Mouse (Mus musculus) right cerebral cortex, adult 2 months (tissue): ENCODE measurements around the gene Gm8764.
"Not testable (repeated sequence)": the region's sequence is repeated elsewhere in the genome, so short reads cannot be mapped to it uniquely, and the experiment has no call there.

Experiments
- DNase-seq, 2 experiments: peaks; one replicate each; pipeline ENCODE4 v3.0.0; 2021 to 2022; ENCODE audit warnings: low spot score in 2 of 2

The Gm8764 gene

DNA sequence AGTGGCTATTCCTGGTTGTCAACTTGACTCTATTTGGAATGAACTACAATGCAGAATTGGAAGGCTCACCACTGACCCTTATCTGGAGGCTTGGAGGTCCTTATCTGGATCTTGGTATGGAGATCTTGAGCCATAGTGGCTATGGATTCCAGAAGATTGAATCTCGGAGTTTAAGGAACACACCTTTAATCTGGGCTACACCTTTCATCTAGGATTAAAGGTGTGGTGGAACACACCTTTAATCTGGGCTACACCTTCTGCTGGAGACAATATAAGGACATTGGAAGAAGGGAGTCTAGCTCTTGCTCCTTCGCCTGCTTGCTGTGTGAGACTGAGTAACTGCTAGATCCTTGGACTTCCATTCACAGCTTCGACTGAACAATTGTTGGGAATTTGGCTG lies at the start of gene Gm8764:
Gm8764 (plus strand) TSS at position 301 of the 400 bp plus-strand sequence.
- not testable (repeated sequence) for DNase-seq

DNA sequence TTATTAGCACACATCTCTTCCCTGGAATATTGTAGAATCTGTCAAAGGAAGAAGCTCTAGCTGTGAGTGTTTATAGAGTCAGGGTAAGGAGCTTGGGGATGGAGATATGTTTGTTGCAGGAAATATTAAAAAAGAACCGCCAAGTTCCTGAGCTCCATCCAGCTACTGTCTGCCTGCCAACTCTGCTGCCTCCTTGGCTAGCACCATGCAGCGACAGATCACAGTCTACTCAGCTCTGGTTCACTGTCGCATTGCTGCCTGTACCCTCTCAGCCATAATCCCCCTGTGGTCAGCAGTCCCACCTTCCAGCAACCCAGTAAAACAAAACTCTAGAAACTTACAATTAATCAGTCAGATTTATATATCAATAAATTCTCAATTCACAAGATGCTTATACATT lies 49.8 kb upstream of the Gm8764 start:
- DNase-seq: no peak

DNA sequence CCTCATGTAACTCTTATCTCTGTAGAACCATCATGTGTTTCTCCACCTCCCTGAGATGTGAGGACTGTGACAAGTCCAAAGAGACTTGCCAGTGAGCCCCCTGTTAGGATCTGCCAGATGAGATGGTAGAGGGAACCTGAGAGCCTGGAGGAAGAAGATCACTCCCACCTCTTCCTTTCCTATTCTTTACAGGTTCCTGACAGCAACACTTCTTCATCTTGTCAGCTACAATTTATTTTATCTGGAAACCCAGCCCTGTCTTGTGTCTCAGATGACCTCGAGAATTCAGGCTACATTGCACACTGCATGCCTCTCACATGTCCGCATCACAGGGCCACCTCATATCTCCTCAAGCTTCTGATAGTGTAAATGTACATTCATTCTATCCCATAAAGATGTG lies 41.5 kb upstream of the Gm8764 start:
- no peak for DNase-seq

DNA sequence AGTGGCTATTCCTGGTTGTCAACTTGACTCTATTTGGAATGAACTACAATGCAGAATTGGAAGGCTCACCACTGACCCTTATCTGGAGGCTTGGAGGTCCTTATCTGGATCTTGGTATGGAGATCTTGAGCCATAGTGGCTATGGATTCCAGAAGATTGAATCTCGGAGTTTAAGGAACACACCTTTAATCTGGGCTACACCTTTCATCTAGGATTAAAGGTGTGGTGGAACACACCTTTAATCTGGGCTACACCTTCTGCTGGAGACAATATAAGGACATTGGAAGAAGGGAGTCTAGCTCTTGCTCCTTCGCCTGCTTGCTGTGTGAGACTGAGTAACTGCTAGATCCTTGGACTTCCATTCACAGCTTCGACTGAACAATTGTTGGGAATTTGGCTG lies 17.1 kb upstream of the Gm8764 start, which contains the start of gene Gm21293:
Gm21293 (plus strand) TSS at position 301 of the 400 bp plus-strand sequence.
- DNase-seq: not testable (repeated sequence)

DNA sequence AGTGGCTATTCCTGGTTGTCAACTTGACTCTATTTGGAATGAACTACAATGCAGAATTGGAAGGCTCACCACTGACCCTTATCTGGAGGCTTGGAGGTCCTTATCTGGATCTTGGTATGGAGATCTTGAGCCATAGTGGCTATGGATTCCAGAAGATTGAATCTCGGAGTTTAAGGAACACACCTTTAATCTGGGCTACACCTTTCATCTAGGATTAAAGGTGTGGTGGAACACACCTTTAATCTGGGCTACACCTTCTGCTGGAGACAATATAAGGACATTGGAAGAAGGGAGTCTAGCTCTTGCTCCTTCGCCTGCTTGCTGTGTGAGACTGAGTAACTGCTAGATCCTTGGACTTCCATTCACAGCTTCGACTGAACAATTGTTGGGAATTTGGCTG lies 8.6 kb upstream of the Gm8764 start, which contains the start of gene Gm6763:
Gm6763 (plus strand) TSS at position 301 of the 400 bp plus-strand sequence.
- not testable (repeated sequence) for DNase-seq

DNA sequence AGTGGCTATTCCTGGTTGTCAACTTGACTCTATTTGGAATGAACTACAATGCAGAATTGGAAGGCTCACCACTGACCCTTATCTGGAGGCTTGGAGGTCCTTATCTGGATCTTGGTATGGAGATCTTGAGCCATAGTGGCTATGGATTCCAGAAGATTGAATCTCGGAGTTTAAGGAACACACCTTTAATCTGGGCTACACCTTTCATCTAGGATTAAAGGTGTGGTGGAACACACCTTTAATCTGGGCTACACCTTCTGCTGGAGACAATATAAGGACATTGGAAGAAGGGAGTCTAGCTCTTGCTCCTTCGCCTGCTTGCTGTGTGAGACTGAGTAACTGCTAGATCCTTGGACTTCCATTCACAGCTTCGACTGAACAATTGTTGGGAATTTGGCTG lies 8.4 kb downstream of the Gm8764 start, which contains the start of gene Gm21304:
Gm21304 (plus strand) TSS at position 301 of the 400 bp plus-strand sequence.
- not testable (repeated sequence) for DNase-seq

DNA sequence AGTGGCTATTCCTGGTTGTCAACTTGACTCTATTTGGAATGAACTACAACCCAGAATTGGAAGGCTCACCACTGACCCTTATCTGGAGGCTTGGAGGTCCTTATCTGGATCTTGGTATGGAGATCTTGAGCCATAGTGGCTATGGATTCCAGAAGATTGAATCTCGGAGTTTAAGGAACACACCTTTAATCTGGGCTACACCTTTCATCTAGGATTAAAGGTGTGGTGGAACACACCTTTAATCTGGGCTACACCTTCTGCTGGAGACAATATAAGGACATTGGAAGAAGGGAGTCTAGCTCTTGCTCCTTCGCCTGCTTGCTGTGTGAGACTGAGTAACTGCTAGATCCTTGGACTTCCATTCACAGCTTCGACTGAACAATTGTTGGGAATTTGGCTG lies 16.9 kb downstream of the Gm8764 start, which contains the start of gene Gm21312:
Gm21312 (plus strand) TSS at position 301 of the 400 bp plus-strand sequence.
- DNase-seq: not testable (repeated sequence)

DNA sequence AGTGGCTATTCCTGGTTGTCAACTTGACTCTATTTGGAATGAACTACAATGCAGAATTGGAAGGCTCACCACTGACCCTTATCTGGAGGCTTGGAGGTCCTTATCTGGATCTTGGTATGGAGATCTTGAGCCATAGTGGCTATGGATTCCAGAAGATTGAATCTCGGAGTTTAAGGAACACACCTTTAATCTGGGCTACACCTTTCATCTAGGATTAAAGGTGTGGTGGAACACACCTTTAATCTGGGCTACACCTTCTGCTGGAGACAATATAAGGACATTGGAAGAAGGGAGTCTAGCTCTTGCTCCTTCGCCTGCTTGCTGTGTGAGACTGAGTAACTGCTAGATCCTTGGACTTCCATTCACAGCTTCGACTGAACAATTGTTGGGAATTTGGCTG lies 25.4 kb downstream of the Gm8764 start, which contains the start of gene Gm20765:
Gm20765 (plus strand) TSS at position 301 of the 400 bp plus-strand sequence.
- not testable (repeated sequence) for DNase-seq

DNA sequence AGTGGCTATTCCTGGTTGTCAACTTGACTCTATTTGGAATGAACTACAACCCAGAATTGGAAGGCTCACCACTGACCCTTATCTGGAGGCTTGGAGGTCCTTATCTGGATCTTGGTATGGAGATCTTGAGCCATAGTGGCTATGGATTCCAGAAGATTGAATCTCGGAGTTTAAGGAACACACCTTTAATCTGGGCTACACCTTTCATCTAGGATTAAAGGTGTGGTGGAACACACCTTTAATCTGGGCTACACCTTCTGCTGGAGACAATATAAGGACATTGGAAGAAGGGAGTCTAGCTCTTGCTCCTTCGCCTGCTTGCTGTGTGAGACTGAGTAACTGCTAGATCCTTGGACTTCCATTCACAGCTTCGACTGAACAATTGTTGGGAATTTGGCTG lies 33.9 kb downstream of the Gm8764 start, which contains the start of gene Gm4340:
Gm4340 (plus strand) TSS at position 301 of the 400 bp plus-strand sequence.
- DNase-seq: not testable (repeated sequence)

DNA sequence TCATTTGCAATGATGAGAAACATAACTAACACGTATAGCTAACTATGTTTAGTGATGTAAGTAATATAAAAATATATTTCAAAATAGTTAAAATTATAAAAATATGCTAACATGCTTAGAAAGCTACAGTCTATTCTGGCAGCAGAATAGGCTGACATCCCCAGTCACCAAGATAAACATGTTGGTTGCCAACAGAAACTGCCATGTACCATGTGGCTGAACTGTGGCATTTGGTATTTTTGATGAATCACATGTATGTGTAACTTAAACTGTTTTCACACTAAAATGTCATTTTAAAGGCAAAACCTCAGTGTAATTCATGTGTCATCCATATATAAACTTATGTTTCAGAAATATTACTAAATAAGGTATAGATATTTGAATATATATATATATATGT lies 49.8 kb downstream of the Gm8764 start:
- DNase-seq: no peak

DNA sequence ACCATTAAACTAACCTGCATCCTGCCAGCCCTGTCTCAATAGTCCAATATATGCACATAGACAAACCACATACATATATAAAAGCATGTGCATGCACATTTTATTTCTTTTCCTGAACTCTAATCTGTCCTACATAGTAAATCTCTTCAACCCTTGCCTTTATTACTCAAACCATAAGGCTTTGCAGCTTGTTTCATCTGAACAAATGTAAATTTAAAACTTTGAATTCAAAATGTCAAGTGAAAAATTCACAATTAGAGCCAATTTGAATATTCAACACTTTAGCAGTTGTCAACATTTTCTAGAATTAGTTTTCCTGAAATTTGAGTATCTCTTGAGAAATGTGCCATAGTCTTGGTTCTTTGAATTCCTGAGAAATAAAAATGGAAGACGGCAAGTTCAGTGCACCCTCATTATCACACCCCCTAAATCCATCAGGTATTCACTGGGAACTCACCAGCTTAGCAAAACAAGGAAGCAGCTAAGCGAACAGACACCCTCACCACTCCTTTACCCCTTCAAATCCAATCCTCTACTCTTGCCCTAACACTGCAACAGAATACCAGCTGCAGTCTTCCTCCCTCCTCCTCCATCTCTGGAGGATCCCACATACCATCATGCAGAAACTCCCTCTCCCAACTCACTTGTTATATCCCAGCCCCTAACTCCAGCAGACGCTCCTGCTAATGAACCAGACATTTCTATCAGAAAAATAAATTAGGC lies 50.6 kb downstream of the Gm8764 start:
- DNase-seq: no peak
